Mouse (Mus musculus) E14TG2a.4 (cell line): ENCODE data around the gene Sh3gl3.

Source experiments
- CTCF ChIP-seq: conservative IDR thresholded peaks from 2 replicates; pipeline ENCODE4 v1.5.1; 2014; ENCODE audit warnings: low read length
- NANOG ChIP-seq: IDR thresholded peaks from 2 replicates; pipeline ENCODE4 v1.6.1; 2014; ENCODE audit warnings: borderline replicate concordance, low read length, mixed read lengths
- POU5F1 ChIP-seq: IDR thresholded peaks from 2 replicates; pipeline ENCODE4 v1.6.1; 2014; ENCODE audit warnings: low read length, borderline replicate concordance

DNA sequence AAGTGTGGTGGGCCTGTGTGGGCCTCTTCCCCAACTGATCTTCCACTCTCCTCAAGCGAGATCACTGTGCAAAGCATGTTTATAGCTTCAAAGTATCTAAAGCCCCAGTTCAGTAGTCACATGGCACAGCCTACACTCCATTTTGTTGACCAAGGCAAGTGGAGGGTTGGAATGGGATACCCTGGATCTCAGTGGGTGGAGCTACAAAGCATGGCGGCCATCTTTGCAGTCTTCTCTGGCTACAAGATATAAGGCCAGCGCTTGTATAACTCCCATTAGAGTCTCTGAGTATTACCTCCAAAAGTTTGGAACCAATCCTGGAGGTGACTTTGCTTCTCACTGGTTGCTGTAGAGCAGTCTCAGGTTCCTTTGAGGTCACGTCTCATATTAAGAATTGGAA, 83.9 kb downstream of the Sh3gl3 start:
- TF ChIP-seq CTCF (no peak), POU5F1 (no peak), NANOG (no peak)
